Mouse (Mus musculus) E14TG2a.4 (cell line): ENCODE measurements around the gene Cdh13.

Source experiments
- CTCF ChIP-seq: conservative IDR thresholded peaks from 2 replicates; pipeline ENCODE4 v1.5.1; 2014; ENCODE audit warnings: low read length
- NANOG ChIP-seq: IDR thresholded peaks from 2 replicates; pipeline ENCODE4 v1.6.1; 2014; ENCODE audit warnings: borderline replicate concordance, low read length, mixed read lengths

- no peak for TF ChIP-seq CTCF
- TF ChIP-seq NANOG, result no peak
These were observed 464.6 kb downstream of the Cdh13 start for GRCm38 (mm10) chr8:118748041-118748604.
